Mouse (Mus musculus) ZHBTc4 (cell line): Measurements from ENCODE around the gene Myocos.
A peak's percentile ranks its signal among the peaks of the same experiment; 100 is the strongest.
"Not testable (repeated sequence)": the region's sequence is repeated elsewhere in the genome, so short reads cannot be mapped to it uniquely, and the experiment has no call there.

Source experiments
- DNase-seq: peaks from one replicate; pipeline ENCODE4 v3.0.0-alpha.2; 2011; ENCODE audit warnings: low read depth, low spot score

Gene Myocos

DNA sequence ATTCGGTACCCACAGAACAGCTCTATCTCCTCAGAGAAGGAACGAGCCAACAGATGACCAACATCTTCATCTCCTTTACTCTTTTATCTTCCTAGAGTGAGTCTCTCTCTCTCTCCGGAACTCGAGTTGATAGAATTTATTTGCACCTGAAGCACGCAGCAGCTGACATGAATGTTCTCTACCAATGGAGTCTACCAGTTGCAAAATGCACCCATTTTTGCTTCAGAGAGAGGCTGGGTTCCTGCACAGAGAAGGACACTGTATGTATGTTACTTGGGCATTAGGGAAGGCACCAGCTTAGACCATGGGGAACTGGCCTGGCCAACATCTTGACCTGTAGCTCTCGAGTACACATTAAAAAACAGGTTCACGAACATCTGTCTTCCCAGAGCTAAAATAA is at the start of gene Myocos:
Gene Myocos (minus strand): TSS at position 101 of the 400 bp plus-strand sequence.
- no peak for DNase-seq

DNA sequence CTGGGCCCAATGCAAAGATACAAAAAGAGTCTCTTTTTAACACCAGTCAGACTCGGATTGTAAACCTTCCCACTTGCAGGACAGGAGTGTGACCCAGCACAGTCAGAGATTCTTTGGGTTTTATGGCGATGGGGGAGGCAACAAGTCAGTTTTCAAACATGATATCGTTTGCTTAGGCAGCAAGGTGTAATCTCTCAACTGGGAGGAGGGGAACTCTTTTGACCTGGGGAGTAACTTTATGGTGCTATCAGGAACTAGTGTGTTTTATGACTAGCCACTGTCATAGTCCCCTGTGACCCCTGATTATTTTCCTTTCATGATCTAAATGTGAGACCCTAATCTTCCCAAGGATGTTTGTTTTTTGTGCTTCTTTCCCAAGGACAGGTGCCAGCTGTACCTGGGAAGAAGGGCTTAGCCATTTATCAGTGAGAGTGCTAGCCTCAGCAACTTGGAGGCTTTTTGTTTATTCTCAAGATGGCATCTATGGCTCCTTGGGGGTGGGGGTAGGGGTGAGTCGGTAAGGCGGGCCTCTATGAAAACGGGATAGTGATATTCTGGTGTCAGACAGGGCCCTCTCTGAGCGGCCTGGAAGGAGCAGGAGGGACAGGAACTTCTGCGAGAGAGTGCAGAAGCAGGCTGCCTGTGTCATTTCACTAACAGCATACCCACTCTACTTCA is 42.5 kb upstream of the Myocos start:
- DNase-seq = no peak

DNA sequence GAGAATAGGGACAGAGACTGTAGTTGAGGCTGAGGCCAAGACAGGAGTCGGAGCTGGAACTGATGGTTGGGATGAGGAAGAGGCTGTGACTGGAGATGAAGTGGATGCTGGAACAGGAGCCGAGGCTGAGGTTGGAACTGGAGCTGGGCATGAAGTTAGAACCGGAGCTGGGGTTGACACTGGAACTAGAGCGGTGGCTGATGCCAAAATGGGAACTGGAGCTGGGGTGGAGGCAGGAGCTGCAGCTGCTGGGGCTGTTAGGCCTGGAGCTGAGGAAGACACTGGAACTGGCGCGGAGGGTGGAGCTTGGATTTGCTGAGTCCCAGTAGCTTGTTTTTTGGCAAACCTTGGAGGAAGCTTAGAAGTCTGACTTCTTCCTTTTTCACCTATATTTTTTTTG is 39.8 kb upstream of the Myocos start:
- DNase-seq = no peak

DNA sequence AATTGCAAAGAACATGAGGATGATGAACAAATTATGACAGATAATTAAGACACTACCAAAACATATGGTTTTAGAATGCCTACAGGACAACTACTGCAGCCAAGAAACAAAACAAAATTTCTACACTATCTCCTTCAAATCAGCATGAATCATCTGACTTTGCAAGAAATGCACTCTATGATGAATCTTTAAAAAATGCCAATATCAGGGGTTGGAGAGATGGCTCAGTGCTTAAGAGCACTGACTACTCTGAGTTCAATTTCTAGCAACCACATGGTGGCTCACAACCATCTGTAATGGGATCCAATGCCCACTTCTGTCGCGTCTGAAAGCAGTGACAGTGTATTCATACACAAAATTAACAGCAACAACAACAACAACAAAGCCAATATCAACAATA is 35.7 kb upstream of the Myocos start:
- DNase-seq = no peak

DNA sequence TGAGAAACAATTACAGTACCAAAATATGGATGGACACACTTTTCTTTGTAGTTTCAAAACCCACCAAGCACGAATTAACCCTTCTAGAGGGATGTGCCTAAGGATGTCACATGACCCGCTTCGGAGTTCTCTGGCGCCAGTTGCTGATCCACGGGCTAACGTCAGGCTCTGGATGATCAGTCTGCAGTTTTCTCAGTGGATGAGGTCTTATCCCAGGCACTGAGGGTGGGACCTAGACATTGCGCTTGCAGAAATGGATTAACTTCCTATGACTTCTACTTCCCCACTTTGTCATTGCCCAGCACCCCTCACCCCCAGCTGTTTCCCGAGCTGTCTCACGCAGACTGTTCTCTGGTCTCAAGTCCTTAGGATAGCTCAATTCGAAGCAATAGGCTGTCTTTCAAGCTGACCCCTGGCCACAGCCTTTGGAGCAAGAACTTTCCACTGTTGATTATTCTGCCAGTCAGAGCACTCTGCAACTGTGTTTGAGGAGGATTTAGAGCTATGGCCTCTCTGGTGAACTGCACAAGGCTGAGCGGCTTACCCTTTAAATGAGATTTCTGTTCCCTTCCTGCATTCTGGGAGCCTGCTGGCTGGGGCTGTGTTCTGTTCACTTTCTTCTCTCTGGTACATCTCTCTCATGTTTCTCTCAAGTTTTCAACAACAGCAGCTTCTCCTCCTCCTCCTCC is 7.6 kb upstream of the Myocos start:
- DNase-seq = peak; percentile 66

DNA sequence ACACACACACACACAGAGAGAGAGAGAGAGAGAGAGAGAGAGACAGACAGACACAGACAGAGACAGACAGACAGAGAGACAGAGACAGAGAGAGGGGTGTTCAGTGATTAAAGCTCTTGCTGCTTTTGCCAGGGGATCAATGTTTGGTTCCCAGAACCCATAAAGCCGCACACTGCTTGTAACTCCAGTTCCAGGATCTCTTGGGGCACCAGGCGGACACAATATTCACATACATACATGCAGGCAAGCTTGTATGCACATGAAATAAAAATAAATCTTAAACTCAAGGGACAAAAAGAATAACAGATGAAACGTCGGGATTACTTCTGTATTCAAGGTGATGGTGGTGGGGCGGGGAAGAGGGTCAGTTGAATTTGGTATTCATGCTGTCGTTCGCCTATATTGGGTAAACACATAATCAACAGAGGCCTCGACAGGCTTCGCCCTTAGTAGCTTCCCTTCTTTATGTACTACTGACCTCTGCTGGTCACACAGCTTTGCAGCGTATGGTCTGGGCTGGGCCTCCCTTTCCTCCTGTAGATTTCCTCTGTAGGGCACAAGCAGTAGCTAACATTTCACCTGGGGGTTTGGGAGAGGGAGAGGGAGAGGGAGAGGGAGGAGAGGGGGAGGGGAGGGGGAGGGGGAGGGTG is 6.9 kb upstream of the Myocos start:
- DNase-seq = peak; percentile 86

DNA sequence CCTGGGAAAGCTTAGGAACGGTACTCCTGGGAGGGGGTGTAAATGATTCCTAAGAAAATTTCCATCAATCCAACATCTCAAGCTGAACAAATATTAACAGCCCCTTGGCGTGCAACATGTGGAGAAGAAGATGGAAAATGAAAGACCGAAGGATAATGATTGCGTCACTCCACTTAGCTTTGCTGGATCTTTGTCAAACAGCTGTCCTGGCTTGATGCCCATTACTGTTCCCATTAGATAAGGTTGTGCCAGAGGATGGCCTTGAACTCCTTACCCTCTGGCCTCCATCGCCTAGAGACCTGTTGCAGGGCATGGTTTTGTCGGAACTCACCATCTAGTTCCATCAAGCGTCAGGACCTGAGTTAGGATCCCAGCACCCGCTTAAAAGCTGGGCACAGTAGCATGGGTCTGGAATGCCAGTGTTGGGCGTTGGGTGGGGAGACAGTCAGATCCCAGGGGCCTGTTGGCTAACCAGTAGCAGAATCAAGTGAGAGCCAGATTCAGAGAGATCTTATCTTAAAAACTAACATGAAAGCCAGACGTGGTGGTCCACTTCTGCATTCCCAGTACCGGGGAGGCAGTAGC is 2.3 kb upstream of the Myocos start:
- no peak for DNase-seq

DNA sequence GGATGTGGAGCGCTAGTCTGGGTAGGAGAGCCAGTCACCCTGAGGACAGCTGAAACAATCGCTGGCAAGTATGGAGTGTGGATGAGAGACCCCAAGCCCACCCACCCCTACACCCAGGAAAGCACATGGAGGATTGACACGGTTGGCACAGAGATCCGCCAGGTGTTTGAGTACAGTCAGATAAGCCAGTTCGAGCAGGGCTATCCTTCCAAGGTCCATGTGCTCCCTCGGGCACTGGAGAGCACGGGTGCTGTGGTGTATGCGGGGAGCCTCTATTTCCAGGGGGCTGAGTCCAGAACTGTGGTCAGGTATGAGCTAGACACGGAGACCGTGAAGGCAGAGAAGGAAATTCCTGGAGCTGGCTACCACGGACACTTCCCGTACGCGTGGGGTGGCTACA is 9.6 kb downstream of the Myocos start:
- no peak for DNase-seq

DNA sequence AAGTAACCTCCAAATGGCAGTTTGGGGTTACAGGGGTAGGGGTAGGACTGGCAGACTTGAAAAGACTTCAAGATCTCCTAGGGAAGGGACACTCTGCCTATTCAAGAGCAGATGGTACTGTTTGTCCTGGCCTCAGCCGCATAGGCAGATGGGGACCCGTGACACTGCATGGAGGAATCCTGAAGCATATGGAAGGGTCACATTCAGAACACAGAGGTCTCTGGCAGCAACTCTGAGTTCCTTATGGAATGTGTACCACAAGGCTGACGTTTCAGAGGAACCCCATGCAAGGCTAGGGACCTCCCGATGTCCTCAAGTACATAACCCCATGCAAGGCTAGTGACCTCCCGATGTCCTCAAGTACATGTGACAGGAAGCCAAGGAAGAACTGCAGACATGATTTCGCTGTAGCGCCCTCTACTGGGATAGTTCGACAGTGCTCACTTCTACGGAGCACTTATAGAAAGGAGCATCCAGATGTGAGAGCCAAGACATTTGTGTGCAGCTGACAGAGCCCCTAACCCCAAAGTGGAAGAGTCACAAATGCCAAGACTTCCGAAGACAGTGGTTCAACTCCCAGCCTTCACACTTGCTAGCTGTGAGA is 11.8 kb downstream of the Myocos start:
- DNase-seq = peak; percentile 39

DNA sequence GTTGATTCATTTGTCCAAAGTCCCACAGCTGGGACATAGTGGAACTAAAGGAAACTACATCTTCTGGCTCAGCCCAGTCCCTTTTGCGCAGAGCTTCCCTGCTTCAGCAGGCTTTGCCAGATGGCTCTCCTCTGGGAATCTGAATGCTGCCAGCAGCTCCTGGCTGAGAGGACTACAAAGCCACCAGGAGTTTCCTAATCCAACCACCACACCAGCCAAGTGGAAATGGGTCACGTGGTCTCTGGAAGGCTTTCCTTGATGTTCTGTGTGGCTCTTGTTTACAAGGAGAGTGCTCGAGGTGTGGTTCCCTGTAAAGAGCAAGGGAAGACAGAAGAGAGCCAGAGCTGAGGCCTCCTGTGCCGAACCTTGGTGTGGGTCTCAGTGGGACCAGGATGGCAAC is 14.3 kb downstream of the Myocos start:
- DNase-seq = peak; percentile 18

DNA sequence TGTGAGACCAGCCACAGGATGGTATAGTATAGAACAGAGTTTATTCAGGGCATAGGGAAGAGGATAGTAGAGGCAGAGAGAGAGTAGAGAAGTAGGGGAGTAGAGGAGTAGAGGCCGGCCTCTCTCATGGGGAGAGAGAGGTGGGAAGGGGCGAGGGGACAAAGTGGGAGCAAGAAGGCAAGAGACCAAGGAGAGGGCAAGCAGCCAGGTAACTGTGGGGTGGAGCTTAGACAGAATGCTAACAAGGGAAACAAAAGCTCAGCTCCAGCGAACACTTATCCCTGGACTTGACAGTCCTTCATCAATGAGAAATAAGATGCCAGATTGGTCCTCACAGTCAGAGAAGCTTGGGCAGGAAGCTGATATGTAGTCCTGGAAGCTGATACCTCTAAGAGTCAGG is 15.4 kb downstream of the Myocos start:
- DNase-seq = no peak

DNA sequence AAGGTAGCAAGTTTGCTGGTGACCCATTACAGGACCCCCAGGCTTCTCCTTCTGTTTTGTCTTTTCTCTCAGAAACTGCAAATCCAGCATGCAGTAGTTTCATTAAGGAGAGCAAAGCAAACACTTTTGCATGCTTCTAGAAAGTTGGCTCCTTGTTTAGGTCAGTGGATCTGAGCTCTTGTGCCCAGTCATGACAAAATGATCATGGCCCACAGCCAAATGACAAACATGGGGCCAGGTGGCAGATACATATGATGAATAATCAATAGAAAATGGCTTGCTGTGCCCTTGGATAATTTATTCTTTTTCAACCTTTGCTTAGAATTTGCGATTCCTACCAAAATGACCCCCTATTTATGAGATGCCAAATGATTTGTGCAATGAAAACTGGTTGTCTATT is 18.2 kb downstream of the Myocos start:
- no peak for DNase-seq

DNA sequence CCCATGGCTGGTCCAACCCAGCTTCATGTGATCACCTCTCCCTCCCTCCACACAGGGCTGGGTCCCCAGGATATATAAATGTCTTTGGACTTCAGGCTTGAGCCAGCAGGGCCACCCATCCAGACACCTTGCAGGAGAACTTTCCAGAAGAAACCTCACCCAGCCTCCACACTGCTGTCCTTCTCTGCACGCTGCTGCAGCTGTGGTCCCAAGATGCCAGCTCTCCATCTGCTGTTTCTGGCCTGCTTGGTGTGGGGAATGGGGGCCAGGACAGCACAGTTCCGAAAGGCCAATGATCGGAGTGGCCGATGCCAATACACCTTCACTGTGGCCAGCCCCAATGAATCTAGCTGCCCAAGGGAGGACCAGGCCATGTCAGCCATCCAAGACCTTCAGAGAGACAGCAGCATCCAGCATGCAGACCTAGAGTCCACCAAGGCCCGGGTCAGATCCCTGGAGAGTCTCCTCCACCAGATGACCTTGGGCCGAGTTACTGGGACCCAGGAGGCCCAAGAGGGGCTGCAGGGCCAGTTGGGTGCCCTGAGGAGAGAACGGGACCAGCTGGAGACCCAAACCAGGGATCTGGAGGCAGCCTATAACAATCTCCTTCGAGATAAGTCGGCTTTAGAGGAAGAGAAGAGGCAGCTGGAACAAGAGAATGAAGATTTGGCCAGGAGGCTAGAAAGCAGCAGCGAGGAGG is 18.8 kb downstream of the Myocos start, which contains the start of gene Myoc:
Gene Myoc (plus strand): TSS at position 105 of the 700 bp plus-strand sequence.
- DNase-seq = no peak

DNA sequence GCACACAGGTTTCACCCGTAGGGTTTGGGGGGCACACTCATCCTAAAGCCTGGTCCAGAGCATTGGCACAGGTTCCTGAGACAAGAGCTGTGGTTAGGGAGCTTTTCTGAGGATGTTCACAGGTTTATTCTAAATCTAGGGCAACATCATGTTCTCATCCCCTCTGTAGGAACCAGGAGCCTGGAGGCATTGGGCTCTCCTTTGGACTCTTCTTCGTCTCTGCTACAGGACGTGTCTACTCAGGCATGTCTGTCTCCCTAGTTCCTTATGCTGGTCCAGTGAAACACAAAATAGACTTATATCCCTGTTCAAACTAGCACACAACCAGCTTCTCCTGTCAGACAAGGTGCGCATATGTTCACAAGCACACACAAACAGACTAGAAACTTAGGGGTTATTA is 19.5 kb downstream of the Myocos start:
- no peak for DNase-seq

DNA sequence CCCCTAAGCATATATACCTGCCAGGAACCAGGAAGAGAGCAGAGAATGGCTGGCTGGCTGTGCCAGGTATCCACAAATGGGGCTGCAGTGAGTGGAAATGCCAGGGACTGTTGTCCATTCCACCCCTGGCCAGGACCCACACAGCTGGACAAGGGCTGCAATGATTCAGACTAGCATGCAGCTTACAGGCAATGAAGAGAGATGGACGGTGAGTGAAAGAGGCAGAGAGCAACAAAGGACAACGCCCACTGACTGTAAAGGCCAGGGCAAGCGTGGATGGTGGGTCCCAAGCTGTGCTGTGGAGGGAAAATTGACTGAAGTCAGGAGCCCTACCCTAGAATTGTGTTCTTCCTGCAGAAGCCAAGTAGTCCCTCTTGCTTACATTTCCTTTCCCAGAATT is 21.5 kb downstream of the Myocos start:
- DNase-seq = no peak

DNA sequence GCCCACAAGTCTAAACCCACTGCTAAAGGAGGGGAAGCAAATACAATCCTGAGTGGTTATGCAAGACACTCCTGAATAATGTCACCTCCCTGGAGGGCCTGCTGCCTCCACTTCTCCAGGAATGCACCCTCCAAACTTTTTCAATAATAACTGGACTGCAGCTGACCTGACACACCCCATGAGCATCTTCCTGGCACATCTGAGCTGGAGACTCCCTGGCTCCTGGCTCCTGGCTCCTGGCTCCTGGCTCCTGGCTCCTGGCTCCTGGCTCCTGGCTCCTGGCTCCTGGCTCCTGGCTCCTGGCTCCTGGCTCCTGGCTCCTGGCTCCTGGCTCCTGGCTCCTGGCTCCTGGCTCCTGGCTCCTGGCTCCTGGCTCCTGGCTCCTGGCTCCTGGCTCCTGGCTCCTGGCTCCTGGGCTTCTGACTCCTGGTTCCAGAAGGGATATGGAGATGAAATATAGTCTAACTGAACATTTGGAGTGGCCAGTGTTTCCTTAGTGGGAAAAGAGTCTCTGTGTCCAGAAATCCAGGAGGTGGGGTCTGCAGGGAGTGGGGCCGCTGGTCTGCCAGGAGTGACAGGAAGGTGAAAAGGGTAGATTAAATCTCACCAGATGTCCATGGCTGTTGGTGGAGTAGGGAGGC is 22.6 kb downstream of the Myocos start:
- DNase-seq = not testable (repeated sequence)

DNA sequence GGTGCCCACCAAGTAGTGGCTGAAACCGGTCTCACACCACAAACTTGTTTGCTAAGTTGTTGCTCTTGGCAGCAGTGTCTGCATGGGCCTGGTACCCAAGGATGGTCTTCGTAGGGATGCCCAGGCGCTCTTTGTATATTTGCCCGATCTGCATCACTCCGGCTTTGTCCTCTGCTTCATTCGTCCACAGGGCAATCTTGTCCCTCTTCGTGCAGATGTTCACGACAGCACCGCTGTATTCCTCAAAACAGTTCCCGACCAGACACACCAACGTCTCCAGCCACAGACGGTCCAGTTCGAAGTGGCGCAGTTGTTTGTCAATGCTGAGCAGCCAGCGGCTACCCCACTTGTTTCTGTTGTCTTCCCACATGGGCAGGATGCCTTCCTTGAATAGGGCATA is 29.7 kb downstream of the Myocos start:
- not testable (repeated sequence) for DNase-seq

DNA sequence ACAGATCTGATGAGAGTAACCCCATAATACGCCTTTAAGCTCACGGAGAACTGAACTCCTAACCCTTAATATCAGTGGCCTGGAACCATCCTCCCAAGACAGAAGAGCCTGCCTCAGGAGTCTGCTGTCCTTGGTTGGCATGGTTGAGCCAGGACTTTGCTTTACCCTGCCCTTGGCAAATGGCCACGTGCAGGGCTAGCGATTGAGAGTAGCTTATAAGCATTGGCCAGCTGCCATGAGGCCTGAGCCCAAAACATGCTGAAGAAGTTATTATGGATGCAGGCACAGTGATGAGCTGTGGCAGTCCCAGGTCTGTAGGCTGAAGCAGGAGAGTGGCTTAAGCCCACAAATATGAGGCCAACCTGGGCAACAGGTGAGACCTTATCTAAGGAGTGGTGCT is 30.2 kb downstream of the Myocos start:
- not testable (repeated sequence) for DNase-seq

DNA sequence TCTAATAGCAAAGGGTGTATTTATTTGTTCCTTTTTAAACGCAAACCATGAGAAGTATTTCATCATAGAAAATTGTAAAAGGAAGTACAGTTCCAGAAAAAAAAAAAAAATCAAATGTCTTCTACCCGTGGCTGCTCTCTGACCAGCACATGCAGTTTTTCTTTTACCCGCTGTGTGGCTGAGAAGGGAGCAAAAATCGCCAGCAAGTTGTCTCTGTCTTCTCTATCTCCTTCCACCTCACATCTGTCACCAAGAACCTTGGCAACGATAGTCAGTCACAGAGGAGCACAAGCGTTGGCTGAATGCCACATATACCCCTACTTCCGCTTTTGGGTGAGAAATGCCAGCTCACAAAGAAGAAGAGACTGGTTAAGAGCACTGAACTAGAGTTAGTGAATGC is 32.8 kb downstream of the Myocos start:
- DNase-seq = no peak

DNA sequence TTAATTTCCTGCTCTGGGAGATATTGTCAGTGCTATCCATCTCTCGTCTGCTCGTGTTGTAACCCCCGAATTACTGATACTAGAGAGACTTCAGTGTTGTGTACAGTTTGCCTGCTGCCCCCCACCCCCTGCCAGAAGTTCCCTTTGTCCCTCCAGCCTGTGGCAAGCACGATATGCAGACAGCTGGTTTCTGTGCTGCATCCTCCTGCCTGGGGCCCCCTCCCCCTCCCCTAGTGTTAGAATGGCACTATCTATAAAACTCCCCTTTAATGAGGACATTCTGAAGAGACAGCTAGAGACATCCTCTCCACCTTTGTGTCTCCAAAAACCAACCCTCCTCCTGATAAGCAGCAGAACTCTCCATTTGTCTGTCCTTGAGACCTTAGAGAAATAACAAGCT is 34.1 kb downstream of the Myocos start:
- no peak for DNase-seq

DNA sequence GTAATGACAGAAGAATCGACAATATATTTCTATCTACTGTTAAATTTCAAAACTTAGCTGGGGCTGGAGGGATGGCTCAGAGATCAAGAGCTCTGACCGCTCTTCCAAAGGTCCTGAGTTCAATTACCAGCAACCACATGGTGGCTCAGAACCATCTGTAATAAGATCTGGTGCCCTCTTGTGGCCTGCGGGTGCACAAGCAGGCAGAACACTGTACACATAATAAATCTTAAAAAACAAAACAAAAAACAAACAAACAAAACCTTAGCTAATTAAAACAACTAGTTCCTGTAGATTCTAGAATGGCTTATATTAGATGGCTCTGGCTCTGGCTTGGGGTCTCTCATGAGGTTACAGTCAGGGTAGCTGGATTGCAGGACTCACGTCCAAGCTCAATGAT is 37.5 kb downstream of the Myocos start:
- peak; percentile 60 for DNase-seq
